Mouse (Mus musculus): ENCODE results near the gene Shc4. TPM values are rescaled to one million over a fixed set of nuclear protein-coding genes. Genes with fewer than 3 reads are reported as not detected.
A peak's percentile ranks its signal among the peaks of the same experiment; 100 is the strongest.

Shc4 gene
- polyA plus RNA-seq, 1 experiment from 2014 or later = 2.1 TPM

DNA sequence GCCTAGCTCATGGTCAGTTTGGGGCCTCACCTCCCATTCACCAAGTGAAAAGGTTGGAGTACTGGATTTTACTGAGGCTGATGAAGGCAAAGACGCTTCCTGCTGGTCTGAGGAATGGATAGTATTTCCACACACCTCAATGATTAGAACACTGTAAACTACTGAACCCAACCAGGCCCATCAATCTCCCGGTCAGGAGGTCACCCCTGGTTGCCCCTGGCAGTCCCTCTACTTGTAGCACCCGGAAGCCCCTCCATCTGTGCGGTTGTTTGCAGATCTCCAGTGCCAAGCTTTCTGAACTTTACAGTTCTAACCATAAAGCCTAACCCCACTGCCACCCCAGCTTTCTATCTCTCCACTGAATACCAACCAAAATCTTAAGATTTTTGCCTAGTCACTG lies 62.8 kb downstream of the Shc4 start:
- Histone ChIP-seq H3K4me1 (ENCODE audit: control insufficient read depth, insufficient read depth, low read length) (no peaks in the 10 kb centered on the region), H3K9me3 (ENCODE audit: control insufficient read depth, low read length) (no peaks in the 10 kb centered on the region), H3K27ac (ENCODE audit: low read depth, low read length) (no peak overlapping the region), H3K27me3 (ENCODE audit: control insufficient read depth, insufficient read depth, low read length) (no peaks in the 10 kb centered on the region), H3K36me3 (ENCODE audit: control insufficient read depth, insufficient read depth, low read length) (no peaks in the 10 kb centered on the region), H3K9ac (ENCODE audit: low read length) (no peak overlapping the region), H3K4me3 (ENCODE audit: low read depth, low read length) (no peak overlapping the region), H3K4me2 (ENCODE audit: low read depth) (no peak overlapping the region)
- ATAC-seq (ENCODE audit: insufficient read depth, low FRiP score, low TSS enrichment) (no peak), DNase-seq (ENCODE audit: low spot score) (no peak)
- WGBS = 53% methylated on average over 4 of the region's 4 CpGs

DNA sequence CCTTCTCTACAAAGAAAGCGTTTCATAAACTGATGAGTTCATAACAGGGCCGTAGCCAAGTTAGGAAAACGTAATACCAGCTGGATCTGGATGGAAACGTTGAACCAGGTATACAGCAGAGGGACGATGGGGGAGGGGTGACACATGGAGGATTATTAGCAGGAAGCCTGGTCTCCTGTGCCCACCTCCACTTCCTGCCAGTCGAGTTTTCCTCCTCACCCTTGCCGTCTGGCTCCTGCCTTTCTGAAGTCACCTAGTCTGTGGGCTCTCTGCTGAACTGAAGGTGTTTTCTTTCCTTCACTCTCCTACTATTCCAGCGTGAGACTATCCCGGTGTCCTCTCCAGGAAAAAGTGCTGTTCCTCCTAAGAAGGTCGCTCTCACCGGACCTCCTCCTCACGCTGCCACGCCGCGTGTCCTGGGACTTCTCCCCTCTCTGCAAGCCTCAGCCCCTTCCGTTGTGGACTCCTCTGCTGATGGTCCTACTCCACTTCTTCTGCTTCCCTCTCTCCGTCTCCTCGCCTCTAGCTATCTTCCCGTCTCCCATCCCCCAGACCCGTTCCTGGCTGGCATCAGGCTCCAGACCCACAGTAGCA lies 63.3 kb downstream of the Shc4 start:
- ATAC-seq (ENCODE audit: insufficient read depth, low FRiP score, low TSS enrichment) (0 out of 2 replicates have a peak, but pooled peaks have one; percentile 28), DNase-seq (ENCODE audit: low spot score) (no peak)
- Histone ChIP-seq H3K27ac (ENCODE audit: low read depth, low read length) (no peak overlapping the region), H3K9ac (ENCODE audit: low read length) (no peak overlapping the region), H3K4me2 (ENCODE audit: low read depth) (peak overlapping the region; percentile 13), H3K4me1 (ENCODE audit: control insufficient read depth, insufficient read depth, low read length) (no peaks in the 10 kb centered on the region), H3K9me3 (ENCODE audit: control insufficient read depth, low read length) (no peaks in the 10 kb centered on the region), H3K36me3 (ENCODE audit: control insufficient read depth, insufficient read depth, low read length) (no peaks in the 10 kb centered on the region), H3K27me3 (ENCODE audit: control insufficient read depth, insufficient read depth, low read length) (no peaks in the 10 kb centered on the region), H3K4me3 (ENCODE audit: low read depth, low read length) (no peak overlapping the region)
- 42% methylated on average over 20 of the region's 20 CpGs for WGBS

DNA sequence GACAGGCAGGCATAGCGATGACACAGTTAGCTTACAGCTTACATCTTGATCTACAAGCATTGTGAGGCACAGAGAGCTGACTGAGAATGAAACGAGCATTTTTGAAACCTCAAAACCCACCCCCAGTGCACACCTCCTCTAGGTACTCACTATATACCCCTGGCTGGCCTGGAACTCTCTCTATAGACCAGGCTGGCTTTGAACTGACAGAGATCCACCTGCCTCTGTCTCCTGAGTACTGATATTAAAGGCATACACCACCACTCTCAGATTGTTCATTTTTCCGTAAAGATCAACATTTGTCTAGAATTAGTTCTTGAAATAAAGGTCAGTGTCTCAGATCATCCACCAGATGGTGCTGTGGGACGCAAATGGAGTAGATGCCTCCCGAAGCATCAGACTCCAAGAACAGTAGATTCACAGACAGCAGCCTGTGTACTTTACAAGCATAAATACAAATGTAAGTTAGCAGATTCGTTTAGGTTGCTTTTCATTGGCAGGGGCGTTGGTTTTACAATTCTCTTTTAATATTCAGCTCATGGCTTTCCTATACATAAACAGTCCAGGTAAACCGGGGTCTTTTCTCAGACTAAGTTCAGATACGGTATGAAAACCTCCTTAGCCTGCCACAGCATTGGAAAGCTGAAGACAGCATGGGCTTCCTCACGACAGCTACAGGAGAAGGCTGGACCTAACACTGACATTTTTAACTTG lies 64.0 kb downstream of the Shc4 start:
- H3K4me1 ChIP-seq (ENCODE audit: control insufficient read depth, insufficient read depth, low read length) = no peaks in the 10 kb centered on the region
- WGBS = 26% methylated on average over 10 of the region's 10 CpGs
- H3K4me2 ChIP-seq (ENCODE audit: low read depth) = peak overlapping the region; percentile 13
- no peak overlapping the region for H3K27ac ChIP-seq (ENCODE audit: low read depth, low read length)
- no peaks in the 10 kb centered on the region for H3K27me3 ChIP-seq (ENCODE audit: control insufficient read depth, insufficient read depth, low read length)
- DNase-seq (ENCODE audit: low spot score) (peak; percentile 51), ATAC-seq (ENCODE audit: insufficient read depth, low FRiP score, low TSS enrichment) (peak; percentile 51)
- H3K36me3 ChIP-seq (ENCODE audit: control insufficient read depth, insufficient read depth, low read length) = no peaks in the 10 kb centered on the region
- H3K9me3 ChIP-seq (ENCODE audit: control insufficient read depth, low read length) = no peaks in the 10 kb centered on the region
- H3K4me3 ChIP-seq (ENCODE audit: low read depth, low read length) = no peak overlapping the region
- no peak overlapping the region for H3K9ac ChIP-seq (ENCODE audit: low read length)

DNA sequence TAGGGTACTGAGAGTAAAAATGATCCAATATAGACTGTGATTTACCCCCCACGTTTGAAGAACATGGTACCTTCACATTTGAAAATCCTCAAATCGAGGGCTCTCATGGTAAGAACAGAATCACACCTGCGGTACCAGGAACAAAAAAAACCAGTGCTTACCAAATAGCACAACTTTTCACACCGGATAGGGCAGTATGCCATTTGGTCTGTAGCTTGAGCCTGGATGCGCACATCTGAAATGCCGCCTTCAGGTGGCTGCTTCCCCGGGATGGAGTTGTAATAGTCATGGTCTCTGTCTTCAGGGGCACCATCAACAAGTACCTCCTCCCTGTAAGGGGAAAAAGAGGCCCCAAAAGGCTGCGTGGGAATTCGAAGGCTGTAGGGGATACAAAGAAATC lies 68.6 kb downstream of the Shc4 start:
- Histone ChIP-seq H3K4me2 (ENCODE audit: low read depth) (no peak overlapping the region), H3K27me3 (ENCODE audit: control insufficient read depth, insufficient read depth, low read length) (no peaks in the 10 kb centered on the region), H3K36me3 (ENCODE audit: control insufficient read depth, insufficient read depth, low read length) (no peaks in the 10 kb centered on the region), H3K9ac (ENCODE audit: low read length) (no peak overlapping the region), H3K9me3 (ENCODE audit: control insufficient read depth, low read length) (no peaks in the 10 kb centered on the region), H3K4me1 (ENCODE audit: control insufficient read depth, insufficient read depth, low read length) (no peaks in the 10 kb centered on the region), H3K27ac (ENCODE audit: low read depth, low read length) (no peak overlapping the region), H3K4me3 (ENCODE audit: low read depth, low read length) (no peak overlapping the region)
- 92% methylated on average over 9 of the region's 9 CpGs for WGBS
- DNase-seq (ENCODE audit: low spot score) (no peak), ATAC-seq (ENCODE audit: insufficient read depth, low FRiP score, low TSS enrichment) (no peak)

DNA sequence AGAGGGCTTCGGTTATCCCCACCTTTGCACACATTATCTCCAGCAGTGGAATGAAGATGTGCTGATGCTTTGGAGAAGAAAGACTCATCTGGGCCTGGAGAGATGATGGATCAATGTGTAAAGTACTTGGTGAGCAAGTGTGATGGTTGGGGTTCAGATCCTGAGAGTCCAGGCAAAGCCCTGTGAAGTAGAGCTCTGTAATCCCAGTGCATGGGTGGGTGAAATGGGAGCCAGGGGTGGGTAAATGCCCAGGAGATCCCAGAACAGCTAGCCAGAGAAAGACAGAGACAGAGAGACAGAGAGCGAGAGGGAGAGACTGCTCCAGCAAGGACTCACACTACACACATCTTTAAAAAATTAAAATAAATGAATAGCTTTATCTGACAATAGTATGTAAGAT lies 70.7 kb downstream of the Shc4 start:
- Histone ChIP-seq H3K36me3 (ENCODE audit: control insufficient read depth, insufficient read depth, low read length) (no peaks in the 10 kb centered on the region), H3K27me3 (ENCODE audit: control insufficient read depth, insufficient read depth, low read length) (no peaks in the 10 kb centered on the region), H3K4me1 (ENCODE audit: control insufficient read depth, insufficient read depth, low read length) (no peaks in the 10 kb centered on the region), H3K9ac (ENCODE audit: low read length) (no peak overlapping the region), H3K9me3 (ENCODE audit: control insufficient read depth, low read length) (no peaks in the 10 kb centered on the region), H3K4me2 (ENCODE audit: low read depth) (no peak overlapping the region), H3K4me3 (ENCODE audit: low read depth, low read length) (no peak overlapping the region), H3K27ac (ENCODE audit: low read depth, low read length) (no peak overlapping the region)
- 93% methylated on average over 2 of the region's 2 CpGs for WGBS
- ATAC-seq (ENCODE audit: insufficient read depth, low FRiP score, low TSS enrichment) (no peak), DNase-seq (ENCODE audit: low spot score) (no peak)

DNA sequence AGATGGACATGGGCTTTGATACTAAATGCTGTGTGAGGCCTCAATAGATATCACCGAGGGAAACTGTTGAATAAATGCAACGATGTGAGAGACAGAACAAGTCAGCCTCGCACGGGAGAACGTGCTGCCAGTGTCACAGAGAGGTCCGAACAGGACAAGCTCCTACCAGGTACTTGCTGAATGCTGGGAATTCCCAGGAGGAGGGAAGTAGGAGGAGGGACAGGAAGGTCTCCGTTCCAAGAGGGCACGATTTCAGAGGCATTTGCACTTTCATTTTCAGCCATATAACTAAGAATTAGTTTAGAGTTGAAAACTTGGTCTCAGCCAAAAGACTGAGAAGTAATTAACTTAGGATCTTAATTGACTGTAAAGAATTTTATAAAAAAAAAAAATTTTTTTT lies 72.4 kb downstream of the Shc4 start:
- Histone ChIP-seq H3K9me3 (ENCODE audit: control insufficient read depth, low read length) (no peaks in the 10 kb centered on the region), H3K27ac (ENCODE audit: low read depth, low read length) (no peak overlapping the region), H3K27me3 (ENCODE audit: control insufficient read depth, insufficient read depth, low read length) (no peaks in the 10 kb centered on the region), H3K4me3 (ENCODE audit: low read depth, low read length) (no peak overlapping the region), H3K4me1 (ENCODE audit: control insufficient read depth, insufficient read depth, low read length) (no peaks in the 10 kb centered on the region), H3K9ac (ENCODE audit: low read length) (no peak overlapping the region), H3K36me3 (ENCODE audit: control insufficient read depth, insufficient read depth, low read length) (no peaks in the 10 kb centered on the region), H3K4me2 (ENCODE audit: low read depth) (no peak overlapping the region)
- 76% methylated on average over 8 of the region's 8 CpGs for WGBS
- DNase-seq (ENCODE audit: low spot score) (no peak), ATAC-seq (ENCODE audit: insufficient read depth, low FRiP score, low TSS enrichment) (no peak)

DNA sequence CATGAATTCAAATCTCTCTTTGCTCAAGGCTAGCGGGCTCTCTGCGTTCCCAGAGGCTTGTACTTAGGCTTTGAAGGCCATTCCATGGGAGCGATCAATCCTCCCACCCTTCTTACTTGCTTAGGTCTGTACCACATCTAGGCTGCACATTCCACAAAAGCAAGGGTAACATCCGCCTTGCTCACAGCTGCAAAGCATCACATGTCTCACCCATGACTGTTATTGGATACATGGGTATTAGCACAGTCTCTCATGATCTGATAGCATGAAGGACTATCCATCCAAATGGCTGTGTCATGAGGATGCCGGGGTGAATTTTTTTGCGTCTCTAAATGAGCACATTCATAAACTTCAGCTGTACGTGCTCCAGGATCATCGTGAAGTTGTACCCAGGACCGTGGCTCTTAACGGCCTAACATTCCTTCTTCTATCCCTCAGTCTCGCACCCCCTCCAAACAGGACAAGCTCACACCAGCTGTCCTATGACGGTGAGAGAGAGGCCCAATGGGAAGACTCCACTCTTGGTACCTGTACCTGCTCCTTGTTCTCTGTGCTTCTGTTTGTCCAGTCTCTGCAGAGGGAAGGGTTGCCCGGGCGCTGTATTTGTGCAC lies 73.1 kb downstream of the Shc4 start:
- Histone ChIP-seq H3K27ac (ENCODE audit: low read depth, low read length) (no peak overlapping the region), H3K4me1 (ENCODE audit: control insufficient read depth, insufficient read depth, low read length) (no peaks in the 10 kb centered on the region), H3K36me3 (ENCODE audit: control insufficient read depth, insufficient read depth, low read length) (no peaks in the 10 kb centered on the region), H3K27me3 (ENCODE audit: control insufficient read depth, insufficient read depth, low read length) (no peaks in the 10 kb centered on the region), H3K9me3 (ENCODE audit: control insufficient read depth, low read length) (no peaks in the 10 kb centered on the region), H3K4me2 (ENCODE audit: low read depth) (no peak overlapping the region), H3K9ac (ENCODE audit: low read length) (no peak overlapping the region), H3K4me3 (ENCODE audit: low read depth, low read length) (no peak overlapping the region)
- WGBS = 90% methylated on average over 14 of the region's 14 CpGs
- DNase-seq (ENCODE audit: low spot score) (no peak), ATAC-seq (ENCODE audit: insufficient read depth, low FRiP score, low TSS enrichment) (no peak)

DNA sequence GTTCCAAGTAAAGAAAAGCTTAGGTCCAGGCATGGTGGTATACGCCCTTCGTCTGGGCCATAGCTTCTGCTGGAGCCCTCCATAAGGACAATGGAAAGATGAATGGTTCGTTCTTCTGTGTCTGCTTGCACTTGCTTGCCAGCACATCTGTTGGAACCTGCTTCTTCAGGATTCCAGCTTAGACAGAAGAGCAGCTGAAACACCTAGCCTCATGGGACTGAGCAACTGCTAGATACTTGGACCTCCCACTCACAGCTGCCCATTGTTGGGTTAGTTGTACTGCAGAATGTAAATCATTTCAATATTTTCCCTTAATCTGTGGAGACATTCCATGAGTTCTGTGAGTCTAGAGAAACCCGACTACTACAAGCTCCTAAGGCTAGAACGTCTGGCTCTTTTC lies 73.9 kb downstream of the Shc4 start:
- Histone ChIP-seq H3K9ac (ENCODE audit: low read length) (no peak overlapping the region), H3K9me3 (ENCODE audit: control insufficient read depth, low read length) (no peaks in the 10 kb centered on the region), H3K27me3 (ENCODE audit: control insufficient read depth, insufficient read depth, low read length) (no peaks in the 10 kb centered on the region), H3K27ac (ENCODE audit: low read depth, low read length) (no peak overlapping the region), H3K4me1 (ENCODE audit: control insufficient read depth, insufficient read depth, low read length) (no peaks in the 10 kb centered on the region), H3K4me3 (ENCODE audit: low read depth, low read length) (no peak overlapping the region), H3K4me2 (ENCODE audit: low read depth) (no peak overlapping the region), H3K36me3 (ENCODE audit: control insufficient read depth, insufficient read depth, low read length) (no peaks in the 10 kb centered on the region)
- ATAC-seq (ENCODE audit: insufficient read depth, low FRiP score, low TSS enrichment) (no peak), DNase-seq (ENCODE audit: low spot score) (no peak)
- 89% methylated on average over 5 of the region's 5 CpGs for WGBS

DNA sequence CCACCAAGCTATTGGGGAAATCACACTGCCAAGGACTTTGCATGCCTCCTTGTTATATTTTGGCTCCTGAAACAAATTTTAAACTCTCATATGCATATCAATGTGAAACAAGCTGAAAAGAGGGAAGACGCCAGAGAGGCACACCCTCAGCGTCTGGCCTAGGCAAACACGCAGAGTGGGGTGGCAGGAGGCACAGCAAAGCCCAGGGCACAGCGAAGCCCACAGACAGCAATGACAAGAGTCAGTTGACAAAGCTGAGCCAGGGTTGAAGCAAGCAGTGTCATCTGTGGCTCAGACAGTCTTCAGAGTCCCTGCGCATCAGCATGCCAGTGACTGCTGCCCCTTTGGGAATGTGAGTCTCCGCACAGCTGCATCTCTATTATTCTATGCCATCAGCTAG lies 79.0 kb downstream of the Shc4 start:
- H3K4me2 ChIP-seq (ENCODE audit: low read depth) = no peak overlapping the region
- H3K9ac ChIP-seq (ENCODE audit: low read length) = no peak overlapping the region
- no peaks in the 10 kb centered on the region for H3K27me3 ChIP-seq (ENCODE audit: control insufficient read depth, insufficient read depth, low read length)
- H3K36me3 ChIP-seq (ENCODE audit: control insufficient read depth, insufficient read depth, low read length) = no peaks in the 10 kb centered on the region
- DNase-seq (ENCODE audit: low spot score) (no peak), ATAC-seq (ENCODE audit: insufficient read depth, low FRiP score, low TSS enrichment) (no peak)
- no peaks in the 10 kb centered on the region for H3K9me3 ChIP-seq (ENCODE audit: control insufficient read depth, low read length)
- no peak overlapping the region for H3K4me3 ChIP-seq (ENCODE audit: low read depth, low read length)
- whole genome bisulfite sequencing = 83% methylated on average over 6 of the region's 6 CpGs
- no peak overlapping the region for H3K27ac ChIP-seq (ENCODE audit: low read depth, low read length)
- no peaks in the 10 kb centered on the region for H3K4me1 ChIP-seq (ENCODE audit: control insufficient read depth, insufficient read depth, low read length)

All from neural tube, embryonic 11.5 days (tissue).